Mouse (Mus musculus) stomach, postnatal 0 days (tissue): ENCODE data around the gene Tnfaip2.

Source experiments
- CTCF ChIP-seq: IDR thresholded peaks from 2 replicates; pipeline ENCODE4 v1.5.1; 2016; ENCODE audit warnings: antibody characterized with exemption, low read depth, mild to moderate bottlenecking, moderate library complexity
- EP300 ChIP-seq: optimal IDR thresholded peaks from 2 replicates; pipeline ENCODE3; 2016; ENCODE audit warnings: antibody characterized with exemption

- TF ChIP-seq CTCF, result no peak
- no peak for TF ChIP-seq EP300
Measured at GRCm38 (mm10) chr12:111455860-111456259, 13.6 kb downstream of the Tnfaip2 start.
